Mouse (Mus musculus) bone marrow, adult 2 months (tissue): ENCODE results near the gene Plgrkt.

ENCODE experiments used
- CTCF ChIP-seq: fragments of 200-500 bp; IDR thresholded peaks from 2 replicates; pipeline ENCODE4 v1.5.1; 2011; ENCODE audit warnings: low read length, control low read depth; ENCODE audit not compliant: control insufficient read depth, insufficient read depth
- POLR2A ChIP-seq: fragments of 200-500 bp; IDR thresholded peaks from 2 replicates; pipeline ENCODE4 v1.6.1; 2011; ENCODE audit warnings: low read depth, mild to moderate bottlenecking, control low read depth, low read length, borderline replicate concordance; ENCODE audit not compliant: control insufficient read depth

- no peak for TF ChIP-seq CTCF
- TF ChIP-seq POLR2A = no peak
These were observed 22.3 kb downstream of the Plgrkt start for GRCm38 (mm10) chr19:29344868-29345267.
